Mouse (Mus musculus) gonadal fat pad, adult 2 months (tissue): ENCODE data around the gene Lbhd2. TPM values are rescaled to one million over a fixed set of nuclear protein-coding genes. Genes with fewer than 3 reads are reported as not detected.

Experiments used
- DNase-seq: peaks from one replicate; pipeline ENCODE4 v3.0.0-alpha.2; 2012; ENCODE audit warnings: low read depth
- polyA plus RNA-seq: library from polyadenylated mRNA; depleted of rRNA; stranded (reverse); fragments of >200 nt; gene quantifications from 2 replicates; pipeline ENCODE4 v1.2.3, GENCODE M21; 2012

Gene Lbhd2
- polyA plus RNA-seq, 1 experiment = not detected

DNA sequence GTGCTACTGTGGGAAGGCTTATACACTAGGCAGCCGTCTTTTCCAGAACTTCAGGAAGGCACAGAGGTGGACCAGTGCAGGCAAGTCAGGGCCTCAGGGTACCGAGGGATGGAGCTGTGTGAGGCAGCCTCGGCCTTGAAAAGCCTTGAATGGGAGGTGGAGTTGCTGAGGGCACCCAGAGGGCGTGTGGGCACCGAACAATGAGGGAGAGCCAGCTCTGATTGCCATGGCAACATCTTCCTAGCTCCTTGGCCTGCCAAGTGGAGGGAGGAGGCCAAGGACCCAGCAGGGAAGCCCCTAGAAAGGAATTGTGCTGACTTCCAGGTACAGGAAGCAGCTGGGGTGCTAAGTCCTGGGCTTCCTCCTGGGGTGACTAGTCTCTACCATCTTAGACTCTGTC, 3.0 kb downstream of the Lbhd2 start:
- DNase-seq = no peak

DNA sequence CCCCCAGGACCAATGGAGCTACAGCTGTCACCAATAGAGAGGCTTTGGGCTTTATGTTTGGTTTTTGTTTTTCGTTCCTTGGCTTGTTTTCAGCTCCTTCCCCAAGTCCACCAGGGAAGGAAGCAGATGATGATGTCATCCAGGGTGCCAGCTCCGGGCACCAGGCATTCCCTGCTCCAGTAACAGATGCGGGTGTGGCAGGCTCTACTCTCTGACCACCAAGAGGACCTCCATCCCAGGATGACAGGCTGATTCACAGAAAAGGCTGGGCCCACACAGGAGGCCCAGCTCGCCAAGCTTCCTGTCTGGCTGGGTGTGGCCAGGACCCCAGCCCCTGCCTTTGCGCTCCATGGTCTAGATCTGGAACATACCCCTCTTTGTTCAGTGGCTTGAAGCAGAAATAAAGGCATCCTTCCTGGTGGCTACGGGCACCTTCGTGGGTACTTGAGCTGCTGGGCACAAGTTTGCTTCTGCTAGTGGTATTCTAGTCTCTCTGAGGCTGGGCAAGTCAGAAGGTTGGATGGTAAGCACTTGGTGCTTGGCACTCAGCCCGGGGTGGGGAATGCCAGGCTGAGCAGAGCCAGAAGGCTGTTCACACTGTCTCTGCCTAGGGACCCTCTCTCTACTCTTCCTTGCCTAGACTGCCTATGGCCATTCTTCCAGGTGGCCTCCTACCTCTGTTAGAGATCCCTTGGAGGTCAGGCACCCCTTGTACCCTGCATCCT, 5.2 kb downstream of the Lbhd2 start:
- DNase-seq = no peak

DNA sequence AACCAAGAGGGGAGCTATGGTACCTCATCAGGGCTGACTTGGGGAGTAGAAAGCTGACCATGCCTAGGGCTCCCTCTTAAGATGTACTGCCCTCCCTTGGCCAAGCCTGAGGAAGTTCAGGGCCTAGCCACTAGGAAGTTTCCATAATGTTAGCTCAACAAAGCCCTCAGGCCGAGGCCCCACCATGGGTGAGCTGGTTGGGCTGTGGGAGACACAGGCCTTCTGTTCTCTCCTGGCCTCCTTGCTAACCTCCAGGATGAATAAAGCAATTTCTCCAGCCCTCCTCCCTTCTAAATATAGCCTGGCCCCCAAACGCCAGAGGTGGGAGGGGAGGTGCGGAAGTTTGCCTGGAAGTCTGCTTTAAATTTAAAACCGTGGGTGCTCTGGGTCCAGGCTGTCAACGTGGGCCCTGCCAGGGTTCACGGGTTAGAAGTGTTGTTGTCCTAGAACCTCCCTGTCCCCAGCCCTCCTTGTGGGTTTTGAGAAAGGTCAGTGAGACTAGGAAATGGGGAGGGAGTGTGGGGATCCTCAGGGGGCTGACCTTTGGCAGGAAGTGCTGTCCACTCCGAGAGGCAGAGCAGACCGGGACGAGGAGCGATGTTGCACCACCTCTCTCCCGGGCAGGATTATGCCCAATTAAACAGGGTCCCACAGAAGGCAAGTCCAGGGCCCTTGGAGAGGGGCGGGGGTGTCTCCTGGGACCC, 6.1 kb downstream of the Lbhd2 start:
- DNase-seq = no peak

- no peak for DNase-seq
Observed at GRCm38 (mm10) chr12:111413300-111413699, 6.7 kb downstream of the Lbhd2 start.

- DNase-seq = no peak
Observed at GRCm38 (mm10) chr12:111416921-111417779, 10.5 kb downstream of the Lbhd2 start, which contains the start of gene Exoc3l4. TSS of gene Exoc3l4 (plus strand) at chr12:111417017.

DNA sequence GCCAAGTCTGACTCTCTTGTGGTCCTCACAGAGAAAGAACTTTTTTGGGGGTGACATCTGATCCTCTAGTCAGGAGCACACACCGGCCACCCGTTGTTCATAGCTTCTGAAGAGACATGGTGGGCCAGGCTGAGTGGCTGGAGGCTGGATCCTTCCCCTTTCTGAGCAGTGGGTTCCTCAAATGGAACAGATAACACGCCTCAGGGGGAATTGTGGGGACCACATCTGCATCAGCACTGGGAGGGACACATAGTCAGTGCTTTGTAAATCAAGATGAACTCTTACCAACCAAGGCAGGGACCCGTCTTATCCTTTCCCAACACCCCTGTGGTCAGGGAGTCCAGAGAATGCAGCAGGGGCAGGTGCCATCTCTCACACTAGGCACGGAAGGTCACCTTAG, 13.3 kb downstream of the Lbhd2 start:
- DNase-seq = no peak

DNA sequence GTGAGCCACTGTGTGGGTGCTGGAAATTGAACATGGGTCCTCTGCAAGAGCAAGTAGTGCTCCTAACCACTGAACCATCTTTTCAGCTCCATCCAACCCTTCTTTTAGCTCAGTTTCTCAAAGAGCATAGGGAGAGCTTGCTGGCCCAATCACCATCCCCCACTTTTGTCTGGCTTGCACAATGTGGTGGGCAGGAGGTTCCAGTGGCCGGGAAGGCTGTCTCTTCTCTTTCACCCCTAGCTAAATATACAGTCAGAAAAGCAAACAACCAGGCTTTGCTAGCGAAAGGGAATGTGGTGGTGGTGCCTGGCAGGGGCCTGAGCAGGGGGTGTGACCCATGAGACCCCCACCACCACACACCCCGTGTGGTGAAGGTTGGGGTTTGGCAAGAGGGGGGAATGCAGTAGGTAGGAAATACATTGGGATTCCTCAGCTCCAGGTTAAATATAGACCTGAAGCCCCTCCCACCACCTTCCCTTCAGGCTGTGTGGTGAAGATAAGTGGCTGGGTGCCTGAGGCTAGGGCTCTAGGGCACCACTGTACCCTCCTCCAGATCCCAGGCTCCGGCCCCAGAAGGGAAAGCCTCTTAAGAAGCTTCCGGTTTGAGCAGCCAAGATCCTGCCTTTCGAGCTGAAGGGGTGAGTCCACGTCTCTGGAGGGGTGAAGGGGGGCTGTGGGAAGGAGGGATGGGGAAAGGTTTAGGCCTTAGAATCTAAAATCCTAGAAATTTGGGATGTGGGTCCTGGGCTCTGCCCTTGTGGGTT, 14.5 kb downstream of the Lbhd2 start:
- no peak for DNase-seq

GRCm38 (mm10) chr12:111422852-111423251, 16.2 kb downstream of the Lbhd2 start:
- no peak for DNase-seq

DNA sequence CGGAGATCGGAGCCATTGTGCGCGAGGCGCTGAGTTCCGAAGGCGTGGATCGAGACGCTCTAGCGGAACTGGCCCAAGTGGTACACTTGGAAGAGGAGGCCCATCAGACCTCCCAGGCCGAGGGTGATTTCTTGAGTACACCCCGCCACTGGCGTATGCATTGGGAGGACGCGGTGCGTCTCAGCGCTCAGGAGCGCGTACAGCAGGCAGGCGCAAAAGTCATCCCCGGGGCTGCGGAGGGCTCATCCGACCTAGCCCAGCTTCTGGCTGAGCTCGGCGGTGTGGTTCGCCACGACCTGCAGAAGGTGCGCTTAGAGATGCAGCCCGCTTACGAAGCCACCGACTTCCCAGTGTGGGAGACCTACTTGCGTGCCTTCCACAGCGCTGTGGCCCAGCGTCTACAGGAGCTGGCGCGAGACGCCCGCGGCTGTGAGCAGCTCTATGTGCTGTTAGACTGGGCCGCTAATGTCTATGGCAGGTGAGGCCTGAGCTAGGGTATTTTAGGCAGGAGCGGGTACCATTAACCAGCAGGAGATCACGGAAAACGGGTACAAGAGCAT, 17.0 kb downstream of the Lbhd2 start:
- DNase-seq = no peak

GRCm38 (mm10) chr12:111424547-111424946, 17.9 kb downstream of the Lbhd2 start:
- no peak for DNase-seq

DNA sequence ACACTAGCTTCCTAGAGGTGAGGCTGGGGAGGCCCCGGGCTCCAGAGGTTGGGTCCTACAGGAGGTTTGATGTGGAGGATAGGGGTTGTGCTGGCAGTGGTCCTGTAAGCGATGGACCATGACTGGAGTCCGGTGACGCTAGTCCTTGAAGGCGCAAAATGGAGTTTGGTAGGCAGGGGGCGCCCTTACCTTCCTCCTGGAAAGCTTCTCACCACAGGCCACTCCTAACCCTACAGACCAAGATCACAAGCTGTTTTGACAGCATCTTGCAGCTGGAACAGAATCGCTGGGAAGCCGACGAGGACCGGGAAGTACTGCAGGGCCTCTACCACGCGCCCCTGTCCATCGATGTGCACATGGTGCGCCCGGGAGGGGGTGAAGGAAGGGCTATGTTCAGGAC, 18.6 kb downstream of the Lbhd2 start:
- no peak for DNase-seq

DNA sequence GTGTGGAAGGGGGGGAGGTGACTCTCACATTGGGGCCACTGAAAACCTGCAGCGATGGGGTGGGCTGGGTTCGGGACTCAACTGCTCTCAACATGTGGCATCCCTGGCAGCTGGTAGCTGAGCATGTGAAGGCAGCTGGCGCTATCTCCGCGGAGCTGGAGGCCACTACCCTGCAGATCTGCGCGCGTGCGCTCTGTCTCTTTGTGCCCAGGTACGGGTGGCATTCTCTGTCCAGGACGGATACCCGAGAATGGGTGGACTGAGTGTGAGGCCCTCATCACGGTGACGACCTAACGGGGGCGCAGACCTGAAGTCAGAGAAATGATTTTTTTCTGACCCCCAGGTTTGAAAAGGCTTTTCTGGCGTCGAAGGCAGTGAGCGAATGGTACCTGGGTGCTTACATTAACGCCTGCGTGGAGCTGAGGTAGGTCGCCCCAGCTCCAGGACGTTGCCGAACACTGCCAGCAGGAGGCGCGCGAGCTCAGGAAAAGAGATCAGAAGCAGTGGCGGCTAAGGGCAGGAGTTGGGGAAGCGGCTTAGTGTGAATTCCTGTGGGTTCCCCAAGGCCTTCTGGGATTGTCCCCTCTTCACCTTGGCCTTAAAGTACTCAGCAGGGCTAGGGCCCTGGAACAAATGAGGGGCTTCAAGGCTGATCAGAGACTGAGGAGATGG, 19.3 kb downstream of the Lbhd2 start:
- no peak for DNase-seq

DNA sequence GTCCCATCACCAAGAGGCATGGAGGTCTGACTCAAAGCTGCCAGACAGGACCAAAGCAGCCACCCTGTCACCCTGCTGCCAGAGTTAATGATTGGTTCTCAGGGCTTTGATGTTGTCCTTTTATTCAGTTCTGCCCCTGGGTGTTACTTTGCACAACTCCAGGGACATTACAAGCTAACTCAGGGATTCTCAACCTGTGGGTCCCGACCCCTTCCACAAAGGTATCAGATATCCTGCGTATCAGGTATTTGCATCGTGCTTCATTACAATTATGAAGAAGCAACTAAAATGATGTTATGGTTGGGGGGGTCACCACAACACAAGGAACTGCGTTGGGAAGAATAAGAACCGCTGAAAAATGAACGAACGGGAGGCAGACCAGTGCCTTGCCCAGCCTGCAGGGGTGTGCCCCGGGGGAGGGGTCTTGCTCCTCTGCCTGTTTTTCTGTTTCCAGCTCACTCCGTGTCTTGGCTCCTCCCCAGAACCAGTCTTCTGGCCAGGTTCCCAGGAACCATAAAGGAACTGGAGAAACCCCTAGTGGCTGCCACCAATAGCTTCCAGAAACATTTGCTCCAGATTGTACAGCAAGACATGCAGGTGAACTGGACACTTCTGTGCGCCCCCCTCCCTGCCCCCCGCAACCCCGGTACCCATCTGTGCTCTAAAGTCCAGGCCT, 21.0 kb downstream of the Lbhd2 start:
- no peak for DNase-seq

DNA sequence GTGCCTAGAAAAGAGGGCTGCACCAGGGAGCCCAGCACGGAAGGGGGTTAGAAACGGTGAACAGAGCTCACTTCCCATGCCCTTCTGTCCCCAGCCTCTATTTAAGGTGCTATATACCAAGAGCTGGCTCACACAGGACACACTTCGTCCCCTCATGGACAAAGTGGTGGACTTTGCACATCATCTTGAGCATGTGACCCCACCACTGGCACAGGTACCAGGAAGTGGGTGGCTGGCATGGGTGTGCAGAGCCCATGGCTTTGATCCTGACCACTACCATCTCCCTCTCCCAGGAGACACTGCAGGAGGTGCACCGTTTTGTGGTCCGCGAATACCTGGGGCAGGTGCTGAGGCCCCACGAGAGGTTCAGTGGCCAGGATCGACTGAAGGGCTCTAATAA, 21.8 kb downstream of the Lbhd2 start:
- DNase-seq = no peak

GRCm38 (mm10) chr12:111428961-111429911, 22.6 kb downstream of the Lbhd2 start:
- DNase-seq = no peak

DNA sequence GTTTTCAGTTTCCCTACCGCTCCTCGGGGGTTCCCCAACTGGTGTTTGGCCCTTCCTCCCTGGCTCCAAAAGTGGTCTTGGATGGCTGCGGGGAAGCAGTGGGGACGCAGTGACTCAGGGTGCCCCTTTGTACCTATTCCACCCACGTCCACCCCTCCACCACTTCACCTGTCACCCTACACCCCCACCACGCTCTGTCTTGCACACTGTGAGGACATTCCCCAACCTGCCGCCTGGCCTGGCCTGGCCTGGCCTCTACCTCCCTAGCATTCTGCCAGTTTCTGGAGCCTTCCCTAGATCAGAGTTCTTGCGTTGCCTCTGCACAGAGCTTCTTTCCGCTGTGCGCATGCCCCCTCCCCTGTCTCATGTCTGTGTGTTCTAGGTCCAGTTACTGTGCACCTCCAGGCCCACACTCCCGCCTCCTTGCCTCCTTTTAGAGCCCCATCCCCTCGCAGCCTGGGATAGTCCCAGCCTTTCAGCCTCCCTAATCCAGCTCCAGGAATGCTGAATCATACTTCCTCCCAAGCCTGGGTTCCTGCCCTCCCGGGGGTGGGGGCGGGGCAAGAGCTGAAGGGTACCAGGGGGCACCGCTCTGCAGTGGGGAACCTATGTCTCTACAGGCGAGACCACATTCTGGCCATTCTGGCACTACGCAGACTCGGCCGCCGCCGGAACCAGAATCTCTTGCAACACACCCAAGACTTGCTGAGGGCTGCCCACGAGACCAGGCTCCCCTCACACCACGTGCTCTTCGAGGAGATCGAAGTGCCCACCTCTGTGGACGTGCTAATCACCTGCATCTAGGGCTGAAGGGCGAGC, 23.6 kb downstream of the Lbhd2 start:
- no peak for DNase-seq

- DNase-seq = no peak
Observed at GRCm38 (mm10) chr12:111430868-111431817, 24.5 kb downstream of the Lbhd2 start.
